Mouse (Mus musculus) ovary, postnatal 14 days (tissue): Measurements from ENCODE around the gene Cdc5l.
"Not testable (repeated sequence)": the region's sequence is repeated elsewhere in the genome, so short reads cannot be mapped to it uniquely, and the experiment has no call there.

Experiments used
- DNase-seq: peaks from one replicate; pipeline ENCODE4 v3.0.0; 2022; ENCODE audit warnings: low spot score

Cdc5l gene

DNA sequence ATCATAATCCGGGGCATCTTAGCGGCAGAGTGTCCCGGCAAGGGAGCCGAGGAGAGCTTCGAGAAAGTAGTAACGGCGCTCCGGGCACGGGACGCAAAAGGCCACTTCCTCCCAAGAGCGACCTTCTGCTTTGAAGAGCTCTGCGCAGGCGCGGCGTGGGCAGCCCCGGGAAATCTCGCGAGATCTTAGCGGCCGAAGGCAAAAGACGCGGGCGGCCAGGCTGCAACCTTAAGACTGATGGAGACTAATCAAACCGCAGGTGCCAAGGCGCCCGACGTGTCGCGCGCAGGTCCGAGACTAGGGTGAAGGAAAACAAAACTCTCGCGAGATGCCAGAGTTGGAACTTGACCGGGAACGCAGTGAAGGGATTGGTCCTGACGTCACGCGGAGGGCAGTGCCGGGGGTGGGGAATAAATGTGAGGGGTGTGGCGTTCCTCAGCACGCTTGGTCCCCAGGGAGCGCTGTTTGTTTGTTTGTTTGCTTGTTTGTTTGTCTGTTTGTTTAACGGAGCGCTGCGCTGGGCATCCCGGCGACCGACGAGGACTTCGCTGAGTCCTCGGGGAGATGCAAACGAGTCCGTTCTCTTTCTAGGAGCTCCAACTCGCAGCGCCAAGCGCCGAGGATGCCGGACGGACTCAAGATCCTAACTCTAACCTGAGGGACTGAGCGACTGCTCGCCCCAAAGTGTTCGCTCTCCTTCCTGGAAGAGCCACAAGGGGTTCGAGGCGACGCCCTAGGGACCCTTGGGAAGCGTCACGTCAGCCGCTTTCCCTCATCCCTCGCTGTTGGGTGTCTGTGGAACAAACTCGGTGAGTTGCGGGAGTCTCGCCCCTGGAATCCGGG is at the start of gene Cdc5l:
Gene Cdc5l (minus strand): TSS at position 319 of the 843 bp plus-strand sequence.
- DNase-seq: peak; percentile 94

DNA sequence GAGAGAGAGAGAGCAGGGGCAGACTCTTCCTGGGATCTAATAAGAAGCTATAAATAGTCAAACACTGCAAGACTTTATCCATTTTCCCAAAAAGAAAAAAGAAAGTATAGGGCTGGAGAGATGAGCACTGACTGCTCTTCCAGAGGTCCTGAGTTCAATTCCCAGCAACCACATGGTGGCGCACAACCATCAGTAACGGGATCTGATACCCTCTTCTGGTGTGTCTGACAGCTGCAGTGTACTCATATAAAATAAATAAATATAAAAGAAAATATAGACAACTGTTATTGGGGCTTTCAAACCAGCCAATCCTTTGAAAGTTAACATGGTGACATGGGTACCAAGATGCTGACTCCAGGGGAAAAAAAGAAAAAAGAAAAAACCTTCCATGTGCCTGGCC is 46.9 kb upstream of the Cdc5l start:
- no peak for DNase-seq

DNA sequence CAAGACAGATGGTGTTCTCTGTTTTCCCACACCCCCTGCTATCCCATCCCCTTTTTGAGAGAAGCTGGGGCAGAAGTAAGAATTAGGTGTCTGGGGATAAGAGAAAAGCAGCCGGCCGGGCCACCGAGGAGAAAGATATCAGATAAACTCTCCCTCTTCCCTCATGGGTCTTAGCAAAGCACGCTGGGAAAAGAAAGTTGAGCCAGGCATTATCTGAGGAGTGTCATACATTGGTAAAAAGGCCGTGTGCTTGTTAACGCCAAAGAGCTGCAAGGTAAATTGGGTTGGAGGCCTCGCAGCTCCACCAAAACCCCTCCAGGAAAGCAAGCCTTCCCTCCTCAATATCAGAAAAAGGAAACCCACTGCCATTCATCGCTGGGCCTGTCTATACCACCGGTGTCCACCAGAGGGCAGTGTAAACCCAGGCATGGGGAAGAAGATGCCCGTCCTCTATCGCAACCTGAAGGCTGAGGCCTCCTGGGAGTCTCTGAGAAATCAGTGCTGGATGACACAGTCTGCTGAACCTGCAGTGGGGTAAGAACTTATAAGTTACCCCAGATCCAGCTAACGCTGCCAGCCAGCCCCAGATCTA is 44.8 kb upstream of the Cdc5l start:
- peak; percentile 81 for DNase-seq

DNA sequence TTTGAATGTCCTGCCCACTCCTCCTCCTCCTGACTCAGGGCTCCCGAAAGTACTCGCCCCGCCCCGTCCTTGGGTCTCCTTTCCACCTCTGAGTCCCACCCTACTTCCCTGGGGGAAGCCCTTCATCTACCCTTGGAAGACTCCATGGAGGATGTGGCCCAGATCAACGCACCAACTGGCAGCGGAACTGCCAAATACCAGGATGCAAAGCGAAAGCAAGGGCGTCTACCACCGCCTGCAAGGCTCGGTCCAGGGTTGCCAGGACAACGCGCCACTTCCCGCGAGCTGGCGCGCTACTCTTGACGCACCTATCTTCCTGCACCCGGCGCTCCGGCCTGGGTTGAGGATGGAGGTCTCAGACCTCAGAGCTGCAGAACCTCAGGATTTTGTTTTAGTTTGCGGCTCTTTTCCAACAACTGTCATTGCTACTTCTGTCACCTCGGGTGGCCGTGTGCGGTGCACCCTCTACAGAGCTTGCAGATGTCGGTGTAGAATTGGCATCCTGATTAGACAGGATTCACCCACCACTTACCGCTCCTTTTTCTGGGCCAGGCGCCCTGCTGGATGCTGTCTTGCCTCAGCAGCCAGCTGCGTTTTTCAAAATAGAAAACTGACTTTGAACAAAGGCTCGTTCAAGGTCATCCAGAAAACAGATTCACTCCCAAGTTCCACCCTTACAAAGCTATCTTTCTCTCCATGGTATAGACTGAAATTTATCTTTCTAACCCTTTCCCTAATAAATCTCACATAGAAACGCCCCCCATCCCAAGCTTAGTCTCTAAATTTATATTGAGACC is 41.3 kb upstream of the Cdc5l start, which contains the start of gene Spats1:
Gene Spats1 (minus strand): TSS at position 747 of the 797 bp plus-strand sequence.
- DNase-seq: peak; percentile 27

DNA sequence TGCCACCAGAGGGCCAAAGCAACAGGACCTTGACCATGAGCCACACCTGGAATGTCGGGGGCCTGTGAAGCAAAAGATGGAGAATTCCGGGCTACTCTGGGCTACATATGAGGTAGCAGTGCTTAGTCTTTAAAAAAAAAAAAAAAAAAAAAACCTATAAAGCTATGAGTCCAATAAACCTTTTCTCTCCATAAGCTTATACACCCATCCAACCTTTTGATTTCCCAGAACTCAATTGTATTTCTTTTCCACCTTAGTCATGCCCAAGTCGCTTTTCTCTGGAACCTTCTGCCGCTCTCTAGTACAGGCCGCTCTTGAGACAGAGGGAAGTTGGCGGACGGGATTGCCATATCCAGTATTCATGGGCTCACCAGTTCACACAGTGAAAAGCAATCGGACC is 40.6 kb upstream of the Cdc5l start:
- no peak for DNase-seq

DNA sequence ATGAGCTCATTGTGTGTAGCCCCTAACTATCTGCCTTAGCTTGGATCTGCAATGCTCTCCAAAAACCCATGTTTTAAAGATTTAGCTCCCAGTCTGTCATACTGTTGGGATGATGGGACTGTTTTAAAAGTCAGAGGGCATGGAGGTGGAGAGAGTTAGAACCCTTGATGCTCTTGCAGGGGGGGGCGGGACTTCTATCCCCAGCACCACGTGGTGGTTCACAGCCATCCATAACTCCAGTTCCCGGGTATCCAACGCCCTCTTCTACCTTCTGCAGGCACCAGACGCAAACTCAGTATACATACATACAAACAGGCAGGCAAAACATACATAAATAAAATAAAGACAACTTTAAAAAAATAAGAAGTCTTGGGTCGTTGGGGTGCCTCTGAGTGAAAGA is 40.1 kb upstream of the Cdc5l start:
- DNase-seq: no peak

DNA sequence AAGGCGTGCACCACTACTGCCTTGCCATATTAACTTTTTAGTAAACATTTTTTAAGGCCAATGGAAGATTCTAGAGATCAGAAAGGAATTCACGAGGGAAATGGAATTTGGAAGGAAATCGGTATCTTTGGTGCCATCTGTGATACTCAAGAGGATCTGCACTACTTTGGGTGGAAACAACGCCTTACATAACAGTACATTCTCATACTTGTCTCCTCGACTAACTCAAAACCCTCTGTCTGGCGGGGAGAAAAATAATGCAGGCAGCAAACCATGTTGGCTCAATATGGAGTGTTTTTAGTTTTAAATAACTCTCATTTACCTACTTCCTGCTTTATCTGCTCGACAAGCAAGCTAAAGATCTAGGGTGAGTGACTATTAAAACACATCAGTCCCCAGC is 37.2 kb upstream of the Cdc5l start:
- DNase-seq: no peak

DNA sequence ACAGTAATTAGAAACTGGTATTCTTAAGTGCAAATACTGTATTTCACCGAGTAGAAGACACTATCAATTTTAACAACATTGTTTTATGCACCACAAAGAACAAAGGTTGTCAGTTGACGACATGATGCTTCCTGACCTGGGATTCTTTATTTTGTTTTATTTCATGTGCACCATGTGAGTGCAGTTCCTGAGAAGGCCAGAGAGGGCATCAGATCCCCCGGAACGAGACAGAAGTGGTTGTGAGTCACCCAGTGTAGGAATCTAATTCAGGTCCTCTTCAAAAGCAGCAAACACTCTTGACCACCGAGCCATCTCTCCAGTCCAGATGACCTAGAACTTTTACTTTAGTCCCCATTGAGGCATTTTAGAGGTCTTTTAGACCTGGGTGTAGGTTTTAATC is 34.8 kb upstream of the Cdc5l start:
- DNase-seq: no peak

DNA sequence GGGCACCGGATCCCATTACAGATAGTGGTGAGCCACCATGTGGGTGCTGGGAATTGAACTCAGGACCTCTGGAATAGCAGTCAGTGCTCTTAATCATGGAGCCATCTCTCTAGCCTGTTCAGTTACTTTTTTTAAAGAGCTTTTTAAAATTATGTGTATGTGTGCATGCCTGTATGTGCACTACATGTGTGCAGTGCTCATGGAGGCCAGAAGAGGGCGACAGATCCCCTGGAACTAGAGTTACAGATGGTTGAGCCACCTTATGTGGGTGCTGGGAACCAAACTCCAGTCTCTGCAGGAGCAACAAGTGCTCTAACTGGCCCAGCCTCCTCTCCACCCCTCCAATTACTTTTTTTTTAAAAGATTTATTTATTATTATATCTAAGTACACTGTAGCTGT is 33.2 kb upstream of the Cdc5l start:
- DNase-seq: no peak

DNA sequence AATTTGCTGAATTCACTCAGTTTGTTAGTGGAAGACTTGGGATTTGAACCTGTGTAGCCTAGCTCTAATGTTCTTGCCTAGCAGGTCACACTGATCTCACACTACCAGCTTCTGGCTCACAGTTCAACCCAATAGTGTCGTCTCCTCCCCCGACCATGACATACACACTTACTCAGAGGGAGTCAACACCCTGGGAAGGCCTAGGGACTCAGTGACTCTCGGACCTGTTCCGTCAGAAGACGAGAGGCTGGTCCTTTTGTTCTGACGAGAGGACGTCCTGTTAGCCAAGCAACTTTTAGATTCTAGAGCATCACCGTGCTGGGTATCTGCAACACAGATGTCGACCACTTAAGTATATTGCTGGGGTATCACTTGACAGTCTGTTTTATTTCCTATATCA is 30.7 kb upstream of the Cdc5l start:
- DNase-seq: no peak

DNA sequence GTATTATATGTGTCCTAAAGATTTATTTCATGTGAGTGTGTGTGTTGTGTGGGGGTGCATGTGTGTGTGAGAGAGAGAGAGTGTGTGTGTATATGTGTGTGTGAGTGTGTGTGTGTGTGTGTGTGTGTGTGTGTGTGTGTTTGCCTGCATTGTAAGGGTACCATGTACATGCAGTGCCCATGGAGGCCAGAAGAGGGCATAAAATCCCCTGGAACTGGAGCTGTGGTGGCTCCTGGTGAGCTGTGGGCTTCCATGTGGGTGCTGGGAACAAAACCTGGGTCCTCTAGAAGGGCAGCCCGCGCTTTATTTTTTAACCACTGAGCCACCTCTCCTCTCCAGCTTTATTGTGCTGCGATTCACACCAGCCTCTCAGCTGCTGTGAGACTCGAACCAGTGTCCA is 29.0 kb upstream of the Cdc5l start:
- no peak for DNase-seq

DNA sequence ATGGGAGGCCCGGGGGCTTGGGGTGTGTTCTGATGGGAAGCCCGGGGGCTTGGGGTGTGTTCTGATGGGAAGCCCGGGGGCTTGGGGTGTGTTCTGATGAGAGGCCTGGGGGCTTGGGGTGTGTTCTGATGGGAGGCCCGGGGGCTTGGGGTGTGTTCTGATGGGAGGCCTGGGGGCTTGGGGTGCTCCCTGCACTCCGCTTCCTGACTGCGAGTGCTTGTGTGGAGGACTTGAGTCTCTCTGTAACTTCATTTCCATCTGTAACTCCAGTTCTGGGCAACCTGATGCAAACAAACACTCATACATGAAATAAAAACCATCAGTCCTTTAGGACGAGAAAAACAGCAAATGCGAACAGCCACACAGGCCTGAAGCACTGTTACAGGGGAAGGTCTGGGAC is 25.5 kb upstream of the Cdc5l start:
- DNase-seq: no peak

DNA sequence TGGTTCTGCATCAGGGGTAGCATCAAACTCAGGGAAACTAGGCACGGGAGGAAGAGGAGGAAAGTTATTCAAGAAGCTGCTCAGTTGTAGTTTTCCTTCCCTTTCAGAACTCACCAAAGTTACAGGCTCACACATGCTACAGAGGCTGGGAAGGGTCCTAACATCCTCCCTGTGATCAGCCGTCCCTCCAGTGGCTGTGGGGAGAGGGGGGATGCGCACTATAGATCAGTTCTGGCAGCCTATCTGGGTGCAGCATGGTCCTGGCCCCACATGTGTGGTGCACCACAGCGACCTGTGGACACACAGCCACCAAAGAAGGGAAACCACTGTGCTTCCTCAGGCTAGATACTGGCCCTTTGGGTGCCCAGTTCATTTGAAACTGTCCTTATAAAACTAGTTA is 25.0 kb upstream of the Cdc5l start:
- DNase-seq: no peak

DNA sequence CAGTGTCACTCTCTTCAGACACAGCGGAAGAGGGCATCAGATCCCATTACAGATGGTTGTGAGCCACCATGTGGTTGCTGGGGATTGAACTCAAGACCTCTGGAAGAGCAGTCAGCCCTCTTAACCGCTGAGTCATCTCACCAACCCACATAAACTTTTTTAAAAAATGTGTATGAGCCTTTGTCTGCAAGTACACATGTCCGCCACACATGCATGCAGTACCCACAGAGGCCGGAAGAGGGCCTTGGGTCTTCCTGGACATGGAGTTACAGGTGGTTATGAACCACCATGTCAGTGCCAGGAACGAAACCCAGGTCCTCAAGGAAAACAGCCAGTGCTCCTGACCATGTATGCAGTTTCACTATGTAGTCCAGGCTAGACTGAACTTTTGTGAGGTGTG is 23.9 kb upstream of the Cdc5l start:
- no peak for DNase-seq

DNA sequence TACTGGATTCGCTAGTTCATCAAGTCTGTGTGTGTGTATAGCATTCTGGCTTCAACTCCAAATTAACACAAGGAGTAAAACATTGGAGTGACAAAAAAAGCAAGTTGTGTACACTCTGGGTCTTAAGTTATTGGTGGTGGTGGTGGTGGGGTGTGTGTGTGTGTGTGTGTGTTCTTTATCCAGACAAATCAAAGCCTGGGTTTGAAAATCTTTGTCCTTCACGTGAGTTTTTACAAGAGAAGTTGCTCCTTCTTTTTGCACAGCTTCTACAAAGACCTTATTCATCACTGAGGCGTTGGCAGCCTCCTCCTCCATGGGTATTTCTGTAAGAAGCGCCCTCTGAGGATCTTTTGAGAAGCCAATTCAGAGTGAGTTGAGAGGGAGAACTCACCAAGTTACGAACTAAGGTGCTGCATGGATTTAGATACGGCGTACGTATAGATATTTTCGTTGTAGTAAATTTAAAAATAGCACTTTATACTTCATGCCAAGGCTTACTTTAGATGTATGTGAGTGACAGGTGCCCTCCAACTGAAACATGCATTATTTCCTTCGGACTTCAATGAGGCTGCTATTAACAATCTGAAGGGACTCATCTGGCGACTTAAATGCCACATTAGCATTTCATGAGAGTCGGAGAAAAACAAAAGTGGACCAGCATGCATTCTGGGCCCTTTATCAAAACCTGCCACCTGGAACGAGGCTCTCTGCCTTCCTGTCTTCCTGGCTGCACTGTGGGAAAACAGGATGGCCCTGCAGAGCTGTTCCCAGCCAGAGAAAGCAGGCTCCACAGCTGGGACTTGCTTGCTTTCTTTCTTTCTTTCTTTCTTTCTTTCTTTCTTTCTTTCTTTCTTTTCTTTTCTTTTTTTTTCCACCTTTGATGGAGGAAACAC is 23.0 kb upstream of the Cdc5l start:
- DNase-seq: no peak

DNA sequence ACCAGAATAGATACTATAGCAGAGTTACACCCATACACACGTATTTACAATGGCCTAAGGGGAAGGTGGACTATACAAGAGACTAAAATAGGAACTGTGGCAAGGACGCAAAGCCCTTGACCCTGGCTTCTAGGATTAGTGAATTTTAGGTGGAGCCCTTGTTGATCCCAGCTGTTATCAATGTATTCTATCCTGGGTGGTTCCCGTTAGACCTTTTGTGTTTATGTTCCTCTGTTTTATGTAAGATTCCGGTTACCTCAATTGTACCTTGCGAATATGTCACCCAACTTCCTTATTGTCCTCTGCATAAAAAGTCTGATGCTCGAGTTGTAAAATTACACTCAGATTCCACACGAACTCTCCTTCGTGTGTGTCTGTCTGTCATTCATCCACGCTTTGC is 22.2 kb upstream of the Cdc5l start:
- DNase-seq: not testable (repeated sequence)

DNA sequence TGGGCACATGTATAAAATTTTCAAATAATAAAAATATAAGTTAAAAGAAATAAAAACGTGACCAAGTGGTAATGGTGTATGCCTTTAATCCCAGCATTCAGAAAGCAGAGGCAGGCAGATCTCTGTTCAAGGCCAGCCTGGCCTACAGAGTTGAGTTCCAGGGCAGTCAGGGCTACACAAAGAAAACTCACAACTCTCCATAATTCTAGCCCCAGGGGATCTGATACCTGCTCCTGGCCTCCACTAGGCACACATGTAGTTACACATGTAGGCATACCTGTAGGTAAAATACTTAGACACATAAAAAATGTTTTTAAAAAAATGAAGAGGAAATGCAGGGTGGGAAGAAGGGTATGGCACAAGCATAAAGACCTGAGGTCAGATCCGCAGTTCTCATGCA is 21.3 kb upstream of the Cdc5l start:
- DNase-seq: no peak

DNA sequence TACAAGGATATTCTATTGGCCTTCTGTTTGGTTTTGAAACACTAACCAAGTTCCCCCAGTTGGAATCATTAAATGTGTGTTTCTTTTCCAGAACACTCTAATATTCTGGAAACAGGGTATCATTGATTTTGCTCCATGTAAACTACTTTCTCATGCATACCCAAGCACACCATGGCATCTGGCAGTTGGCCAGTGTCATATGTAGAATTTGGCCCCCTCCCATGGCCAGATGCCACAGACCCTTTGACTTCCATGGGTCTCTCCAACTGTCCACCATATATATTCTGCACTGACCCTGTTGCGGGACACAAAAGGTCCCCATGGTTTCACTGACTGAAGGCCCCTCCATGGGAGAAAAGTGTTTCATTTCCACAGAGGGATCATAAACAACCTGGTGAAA is 18.7 kb upstream of the Cdc5l start:
- DNase-seq: no peak

DNA sequence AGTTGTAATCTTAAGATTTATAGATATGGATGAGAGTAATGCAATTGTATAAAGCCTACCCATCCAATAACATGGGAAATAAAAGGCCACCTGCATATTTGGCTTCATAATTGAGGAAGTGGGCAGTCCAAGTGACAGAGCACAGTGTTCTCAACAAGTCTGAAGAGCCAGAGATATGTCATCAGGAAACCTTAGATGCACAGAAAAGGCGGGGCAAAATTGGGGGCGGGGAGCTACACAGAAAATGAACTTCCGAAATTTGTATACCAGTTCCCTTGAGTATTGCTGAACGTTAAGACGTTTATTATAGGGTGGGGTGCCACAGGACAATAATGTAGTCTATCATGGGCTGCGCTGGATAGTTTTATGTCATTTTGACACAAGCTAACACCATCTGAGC is 16.6 kb upstream of the Cdc5l start:
- DNase-seq: no peak

DNA sequence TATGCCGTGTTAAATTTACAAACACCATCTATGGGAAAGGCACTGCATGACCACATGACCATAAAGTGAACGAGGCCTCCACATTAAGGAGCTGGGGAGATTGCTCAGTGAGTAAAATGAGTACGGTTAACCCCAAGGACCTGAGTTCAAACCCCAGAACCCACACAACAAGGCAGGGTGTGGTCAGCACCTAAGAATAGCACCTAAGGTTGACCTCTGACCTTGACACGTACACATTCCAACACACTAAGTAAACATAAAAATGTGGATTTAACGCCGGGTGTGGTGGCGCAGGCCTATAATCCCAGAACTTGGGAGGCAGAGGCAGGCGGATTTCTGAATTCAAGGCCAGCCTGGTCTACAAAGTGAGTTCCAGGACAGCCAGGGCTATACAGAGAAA is 16.0 kb upstream of the Cdc5l start:
- DNase-seq: no peak

DNA sequence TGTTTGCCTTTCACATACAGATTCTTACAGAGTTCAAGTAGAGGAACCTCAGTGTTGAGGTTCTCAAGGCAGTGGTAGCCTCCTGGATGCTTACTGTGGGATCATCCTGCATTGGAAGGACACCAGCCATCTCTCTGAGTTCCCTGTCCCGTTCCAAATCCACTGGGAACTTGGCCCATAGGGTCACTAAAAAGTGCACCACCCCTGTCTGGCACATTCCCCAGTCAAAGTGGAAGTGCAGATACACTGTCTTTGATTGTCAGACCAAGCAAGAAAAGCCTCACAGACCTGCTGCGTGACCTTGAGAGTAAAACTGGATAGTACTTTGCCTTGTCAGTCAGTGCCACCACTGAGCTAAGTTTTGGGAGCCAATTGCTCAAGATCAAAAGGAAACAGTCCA is 13.5 kb upstream of the Cdc5l start:
- no peak for DNase-seq

DNA sequence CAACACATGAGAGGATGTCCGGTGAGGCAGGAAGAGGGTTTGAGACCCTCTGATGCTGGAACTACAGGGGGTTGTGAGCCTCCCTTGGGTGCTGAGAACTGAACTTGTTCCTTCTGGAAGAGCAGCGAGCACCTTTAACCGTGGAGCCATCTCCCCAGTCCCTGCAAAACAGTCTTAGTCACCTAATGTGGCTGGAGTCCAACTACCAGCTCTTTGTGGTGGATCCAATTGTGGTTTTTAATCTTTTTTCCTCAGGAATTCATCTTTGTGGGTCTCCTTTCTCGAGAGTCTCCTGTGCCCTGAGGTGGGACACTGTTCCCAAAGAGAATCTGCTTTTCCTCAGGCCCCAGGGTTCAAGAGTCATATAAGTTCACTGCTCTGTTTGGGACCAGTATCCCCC is 12.4 kb upstream of the Cdc5l start:
- no peak for DNase-seq
